In the genomic region with DNA sequence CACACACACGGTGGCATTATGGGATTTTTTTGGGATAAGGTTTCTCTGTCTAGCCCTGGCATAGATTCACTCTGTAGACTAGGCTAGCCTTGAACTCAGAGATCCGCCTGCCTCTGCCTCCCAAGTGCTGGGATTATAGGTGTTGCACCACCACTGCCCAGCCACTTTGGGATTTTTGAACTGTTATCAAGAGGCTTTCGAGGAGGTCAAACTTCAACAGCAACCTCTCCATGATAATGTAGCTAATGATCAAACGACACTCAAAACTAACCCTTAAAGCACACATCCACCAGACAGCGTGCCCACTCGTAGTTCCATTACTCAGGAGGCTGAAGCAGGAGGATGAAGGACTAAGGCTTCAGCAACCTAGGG, we compare ENCODE assay signal across 9 mouse cellular contexts. TPM values are rescaled to one million over a fixed set of nuclear protein-coding genes. Genes with fewer than 3 reads are reported as not detected.
DNase-seq lines count a peak whose midpoint lies in the region; ATAC-seq lines count a peak whose summit lies in the region.
"Had no signal": no experiment of that assay in that cellular context is flagged by ENCODE, and none has a peak within 500 bp of the region (broad histone marks: within the 10 kb centered on the region; RNA-seq: fewer than 3 reads in every experiment).

No protein-coding gene starts in this region.

- peak overlapping the region; percentile 57 for H3K4me3 ChIP-seq in heart, embryonic 15.5 days
- peak overlapping the region; percentile 91; the same call in 1 of the 2 replicates for H3K4me3 ChIP-seq in brown adipose tissue, adult 24 weeks (ENCODE audit: insufficient read depth, low read depth, low read length)
- peak overlapping the region; percentile 49; the same call in 1 of the 2 replicates for H3K4me3 ChIP-seq in hindbrain, embryonic 13.5 days
- peak overlapping the region; percentile 54; the same call in 1 of the 2 replicates for H3K4me3 ChIP-seq in midbrain, embryonic 13.5 days (replicated peaks)

- H3K27me3 ChIP-seq in heart, embryonic 15.5 days, result no peaks in the 10 kb centered on the region
- no peaks in the 10 kb centered on the region for H3K27me3 ChIP-seq in hindbrain, embryonic 13.5 days
- H3K27me3 ChIP-seq in midbrain, embryonic 13.5 days, result no peaks in the 10 kb centered on the region

- WGBS in heart, embryonic 15.5 days, result 63% methylated on average over 6 of the region's 6 CpGs
- WGBS in hindbrain, embryonic 13.5 days, result 85% methylated on average over 6 of the region's 6 CpGs
- WGBS in midbrain, embryonic 13.5 days, result 87% methylated on average over 6 of the region's 6 CpGs

- no peaks in the 10 kb centered on the region for H3K9me3 ChIP-seq in heart, embryonic 15.5 days (replicated peaks)
- no peaks in the 10 kb centered on the region for H3K9me3 ChIP-seq in hindbrain, embryonic 13.5 days
- H3K9me3 ChIP-seq in midbrain, embryonic 13.5 days, result no peaks in the 10 kb centered on the region

- peaks cover 57% of the 10 kb centered on the region for H3K4me1 ChIP-seq in heart, embryonic 15.5 days (replicated peaks)
- peaks cover 12% of the 10 kb centered on the region; the same call in 1 of the 2 replicates for H3K4me1 ChIP-seq in brown adipose tissue, adult 24 weeks (ENCODE audit: control insufficient read depth, insufficient read depth, insufficient read length, low read length)
- H3K4me1 ChIP-seq in hindbrain, embryonic 13.5 days (replicated peaks), result peaks cover 54% of the 10 kb centered on the region
- peaks cover 55% of the 10 kb centered on the region for H3K4me1 ChIP-seq in midbrain, embryonic 13.5 days (replicated peaks)

- H3K9ac ChIP-seq in heart, embryonic 15.5 days, result no peak overlapping the region
- H3K9ac ChIP-seq in hindbrain, embryonic 13.5 days, result peak overlapping the region; percentile 72; the same call in 1 of the 2 replicates
- H3K9ac ChIP-seq in midbrain, embryonic 13.5 days (replicated peaks), result no peak overlapping the region

- peak overlapping the region; percentile 91 for H3K27ac ChIP-seq in heart, embryonic 15.5 days
- H3K27ac ChIP-seq in brown adipose tissue, adult 24 weeks (replicated peaks; ENCODE audit: low read depth, low read length), result no peak overlapping the region; the same call in 1 of the 2 replicates
- H3K27ac ChIP-seq in hindbrain, embryonic 13.5 days, result peak overlapping the region; percentile 83
- H3K27ac ChIP-seq in midbrain, embryonic 13.5 days, result peak overlapping the region; percentile 74; the same call in 1 of the 2 replicates

- no peak for DNase-seq in heart, postnatal 25 days (ENCODE audit: low spot score)
- no peak for DNase-seq in frontal cortex, postnatal 14 days (ENCODE audit: low spot score in 2 of 2)
- DNase-seq in embryo, embryonic 10 days (ENCODE audit: low spot score), result no peak
- DNase-seq in urinary bladder, postnatal 14 days (ENCODE audit: low spot score), result no peak

- peaks cover 23% of the 10 kb centered on the region for H3K36me3 ChIP-seq in heart, embryonic 15.5 days
- H3K36me3 ChIP-seq in hindbrain, embryonic 13.5 days, result peaks cover 14% of the 10 kb centered on the region
- peaks cover 14% of the 10 kb centered on the region for H3K36me3 ChIP-seq in midbrain, embryonic 13.5 days

- peak overlapping the region; percentile 86 for H3K4me2 ChIP-seq in heart, embryonic 15.5 days
- H3K4me2 ChIP-seq in hindbrain, embryonic 13.5 days, result peak overlapping the region; percentile 83
- H3K4me2 ChIP-seq in midbrain, embryonic 13.5 days (replicated peaks), result peak overlapping the region; percentile 96

- intact Hi-C loops in heart, postnatal 25 days (cut with DNase I), result loop anchor here (2.0 kb wide), 1 partner anchor 39 kb away; no protein-coding TSS in a partner anchor

- no peak for ATAC-seq in heart, embryonic 15.5 days (replicated peaks; ENCODE audit: insufficient number of reproducible peaks, insufficient read depth, low FRiP score, low read depth)
- no peak for ATAC-seq in hindbrain, embryonic 13.5 days (ENCODE audit: low FRiP score)
- ATAC-seq in midbrain, embryonic 13.5 days, result no peak

RNA-seq across cellular contexts. Expression of a gene that starts 0.5 kb away (rescaled TPM):
- 7.0 and 9.8 TPM in 2 replicates for polyA plus RNA-seq in heart, embryonic 15.5 days (2015; fragmentation: Nextera tagmentation; extraction: Ambion mirVana)
- 1 to 10 TPM; 2.9 to 3.3 TPM for total RNA-seq in heart, postnatal 25 days (2021)
- 5.1 and 7.3 TPM in 2 replicates for polyA plus RNA-seq in brown adipose tissue, adult 24 weeks (2012; ENCODE audit: insufficient read depth, insufficient read length, missing spikeins)
- polyA plus RNA-seq in hindbrain, embryonic 13.5 days (2015; fragmentation: Nextera tagmentation; extraction: Ambion mirVana), result 7.8 and 8.4 TPM in 2 replicates
- 7.7 and 8.2 TPM in 2 replicates for polyA plus RNA-seq in midbrain, embryonic 13.5 days (2015; fragmentation: Nextera tagmentation; extraction: Ambion mirVana)

RNA-seq across cellular contexts. Expression of a gene that starts 6.1 kb away (rescaled TPM):
- 1,247 and 1,352 TPM in 2 replicates for polyA plus RNA-seq in heart, embryonic 15.5 days (2015; fragmentation: Nextera tagmentation; extraction: Ambion mirVana)
- total RNA-seq in heart, postnatal 25 days (2021), result 100 to 1,000 TPM; 837 to 904 TPM
- polyA plus RNA-seq in brown adipose tissue, adult 24 weeks (2012; ENCODE audit: insufficient read depth, insufficient read length, missing spikeins), result 519 and 573 TPM in 2 replicates
- polyA plus RNA-seq in hindbrain, embryonic 13.5 days (2015; fragmentation: Nextera tagmentation; extraction: Ambion mirVana), result 361 and 374 TPM in 2 replicates
- polyA plus RNA-seq in midbrain, embryonic 13.5 days (2015; fragmentation: Nextera tagmentation; extraction: Ambion mirVana), result 329 and 343 TPM in 2 replicates

RNA-seq across cellular contexts. Expression of a gene that starts 21.3 kb away (rescaled TPM):
- polyA plus RNA-seq in heart, embryonic 15.5 days (2015; fragmentation: Nextera tagmentation; extraction: Ambion mirVana), result 87.2 and 114 TPM in 2 replicates
- total RNA-seq in heart, postnatal 25 days (2021), result 10 to 100 TPM; 73.7 to 75.3 TPM
- 35.8 and 39.4 TPM in 2 replicates for polyA plus RNA-seq in brown adipose tissue, adult 24 weeks (2012; ENCODE audit: insufficient read depth, insufficient read length, missing spikeins)
- 189 and 200 TPM in 2 replicates for polyA plus RNA-seq in hindbrain, embryonic 13.5 days (2015; fragmentation: Nextera tagmentation; extraction: Ambion mirVana)
- 202 and 204 TPM in 2 replicates for polyA plus RNA-seq in midbrain, embryonic 13.5 days (2015; fragmentation: Nextera tagmentation; extraction: Ambion mirVana)

RNA-seq across cellular contexts. Expression of a gene that starts 21.4 kb away (rescaled TPM):
- 117 and 128 TPM in 2 replicates for polyA plus RNA-seq in heart, embryonic 15.5 days (2015; fragmentation: Nextera tagmentation; extraction: Ambion mirVana)
- total RNA-seq in heart, postnatal 25 days (2021), result 1 to 10 TPM in 1 of 2 experiments, under 1 TPM in 1; 0.91 to 1.6 TPM
- polyA plus RNA-seq in brown adipose tissue, adult 24 weeks (2012; ENCODE audit: insufficient read depth, insufficient read length, missing spikeins), result 2.4 TPM in 1 of 2 replicates, not detected in the other
- polyA plus RNA-seq in hindbrain, embryonic 13.5 days (2015; fragmentation: Nextera tagmentation; extraction: Ambion mirVana), result 42.6 and 51.2 TPM in 2 replicates
- 82.7 and 89.5 TPM in 2 replicates for polyA plus RNA-seq in midbrain, embryonic 13.5 days (2015; fragmentation: Nextera tagmentation; extraction: Ambion mirVana)

RNA-seq across cellular contexts. Expression of a gene that starts 28.4 kb away (rescaled TPM):
- 0.83 and 1.0 TPM in 2 replicates for polyA plus RNA-seq in heart, embryonic 15.5 days (2015; fragmentation: Nextera tagmentation; extraction: Ambion mirVana)
- total RNA-seq in heart, postnatal 25 days (2021), result not detected
- polyA plus RNA-seq in brown adipose tissue, adult 24 weeks (2012; ENCODE audit: insufficient read depth, insufficient read length, missing spikeins), result not detected in 2 replicates
- 4.0 and 6.3 TPM in 2 replicates for polyA plus RNA-seq in hindbrain, embryonic 13.5 days (2015; fragmentation: Nextera tagmentation; extraction: Ambion mirVana)
- polyA plus RNA-seq in midbrain, embryonic 13.5 days (2015; fragmentation: Nextera tagmentation; extraction: Ambion mirVana), result 2.3 and 4.3 TPM in 2 replicates
- total RNA-seq: common myeloid progenitor, adult 5-6 weeks had no signal
